Mouse (Mus musculus) lung, adult 2 months (tissue): ENCODE measurements around the gene Sp1.

Source experiments
- CTCF ChIP-seq: fragments of 200-500 bp; IDR thresholded peaks from 2 replicates; pipeline ENCODE4 v1.5.1; 2011; ENCODE audit warnings: mild to moderate bottlenecking, low read length, control low read depth; ENCODE audit not compliant: insufficient read depth
- POLR2A ChIP-seq: fragments of 200-500 bp; IDR thresholded peaks from 2 replicates; pipeline ENCODE4 v1.6.1; 2011; ENCODE audit warnings: low read depth, mild to moderate bottlenecking, control low read depth, low read length, borderline replicate concordance; ENCODE audit errors: extremely low read depth

DNA sequence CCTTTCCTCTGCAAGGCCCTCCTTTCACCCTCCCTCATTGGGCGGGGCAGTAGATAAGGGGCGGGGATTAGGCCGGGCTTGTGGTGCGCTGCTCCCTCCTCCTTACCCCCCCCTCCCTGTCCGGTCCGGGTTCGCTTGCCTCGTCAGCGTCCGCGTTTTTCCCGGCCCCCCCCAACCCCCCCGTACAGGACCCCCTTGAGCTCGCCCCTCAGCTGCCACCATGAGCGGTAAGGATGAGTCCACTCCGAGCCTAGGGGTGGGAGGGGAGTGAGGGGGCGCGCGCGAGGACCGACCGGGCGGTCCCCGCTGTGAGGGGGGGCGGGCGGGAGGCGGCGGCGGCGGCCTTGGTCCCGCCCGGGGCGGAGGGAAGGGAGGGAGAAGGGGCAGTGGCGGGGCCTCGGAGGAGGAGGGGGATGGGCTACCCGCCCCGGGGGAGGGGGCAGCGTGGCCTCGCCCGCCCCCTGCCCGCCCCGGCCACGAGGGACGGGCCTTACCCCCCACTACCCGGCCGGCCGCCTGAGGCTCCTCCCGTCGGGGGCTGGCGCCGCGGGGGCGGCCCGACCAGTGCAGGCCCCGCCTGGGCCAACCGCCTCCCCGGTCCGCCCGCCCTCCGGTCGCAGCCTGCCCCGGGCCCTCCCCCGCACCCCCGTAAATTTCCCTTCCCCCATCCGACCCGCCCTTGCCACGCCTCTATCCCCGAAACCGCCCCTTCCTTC is 411 bp downstream of the Sp1 start:
- TF ChIP-seq POLR2A (peak; percentile 69; the same call in 1 of the 2 replicates), CTCF (no peak)
